Mouse (Mus musculus) midbrain, postnatal 0 days (tissue): ENCODE measurements at regions not wholly inside any gene's neighbourhood (a gene's known extent, or its start where the extent isn't known, plus 50 kb on each side); places are given as distances from the start of the nearest gene placed in this dataset.

ENCODE experiments used
- ATAC-seq: fragments of 200-750 bp; cut with Nextera tagmentation; 2 replicates; pipeline ENCODE4 v1.8.0; 2017; ENCODE audit warnings: moderate number of reproducible peaks, mild to moderate bottlenecking, moderate TSS enrichment, moderate library complexity; ENCODE audit not compliant: low FRiP score
- DNase-seq: peaks from one replicate; pipeline ENCODE4 v3.0.0-alpha.2; 2015; ENCODE audit warnings: low spot score
- H3K27ac ChIP-seq: fragments of 300-500 bp; sonication (generic); 2 replicates; pipeline ENCODE4 v1.5.1; 2014; ENCODE audit warnings: low read depth, mild to moderate bottlenecking, low read length, mixed read lengths
- H3K27me3 ChIP-seq: fragments of 300-500 bp; sonication (generic); 2 replicates; pipeline ENCODE4 v1.6.1; 2014; ENCODE audit warnings: low read length, control low read depth, mixed read lengths; ENCODE audit not compliant: insufficient read depth
- H3K36me3 ChIP-seq: fragments of 300-500 bp; sonication (generic); 2 replicates; pipeline ENCODE4 v1.6.1; 2014; ENCODE audit warnings: low read length, control low read depth, mixed read lengths; ENCODE audit not compliant: insufficient read depth
- H3K4me1 ChIP-seq: fragments of 300-500 bp; sonication (generic); 2 replicates; pipeline ENCODE4 v1.6.1; 2014; ENCODE audit warnings: mild to moderate bottlenecking, control low read depth, antibody characterized with exemption, low read length, mixed read lengths; ENCODE audit not compliant: insufficient read depth
- H3K4me2 ChIP-seq: fragments of 300-500 bp; sonication (generic); 2 replicates; pipeline ENCODE4 v1.6.1; 2014; ENCODE audit warnings: low read depth, mild to moderate bottlenecking, low read length, mixed read lengths; ENCODE audit not compliant: poor library complexity, severe bottlenecking
- H3K4me3 ChIP-seq: fragments of 300-500 bp; sonication (generic); 2 replicates; pipeline ENCODE4 v1.5.1; 2014; ENCODE audit warnings: low read depth, mild to moderate bottlenecking, low read length, moderate library complexity
- H3K9ac ChIP-seq: fragments of 300-500 bp; sonication (generic); replicated peaks from 2 replicates; pipeline ENCODE4 v1.6.1; 2014; ENCODE audit warnings: mild to moderate bottlenecking, low read length, moderate library complexity, mixed read lengths; ENCODE audit not compliant: poor library complexity, severe bottlenecking
- H3K9me3 ChIP-seq: fragments of 300-500 bp; sonication (generic); 2 replicates; pipeline ENCODE4 v1.6.1; 2016; ENCODE audit warnings: low read length, control low read depth
- CTCF ChIP-seq: IDR thresholded peaks from 2 replicates; pipeline ENCODE4 v1.5.1; 2016; ENCODE audit warnings: antibody characterized with exemption, mild to moderate bottlenecking
- WGBS: fragments of 180-500 bp; shearing (Covaris S2); extraction: QIAGEN DNeasy Blood & Tissue Kit; methylation state at CpG from one replicate; pipeline ENCODE4 v1.1.7; 2014; 5-methylcytosine and 5-hydroxymethylcytosine counted together

DNA sequence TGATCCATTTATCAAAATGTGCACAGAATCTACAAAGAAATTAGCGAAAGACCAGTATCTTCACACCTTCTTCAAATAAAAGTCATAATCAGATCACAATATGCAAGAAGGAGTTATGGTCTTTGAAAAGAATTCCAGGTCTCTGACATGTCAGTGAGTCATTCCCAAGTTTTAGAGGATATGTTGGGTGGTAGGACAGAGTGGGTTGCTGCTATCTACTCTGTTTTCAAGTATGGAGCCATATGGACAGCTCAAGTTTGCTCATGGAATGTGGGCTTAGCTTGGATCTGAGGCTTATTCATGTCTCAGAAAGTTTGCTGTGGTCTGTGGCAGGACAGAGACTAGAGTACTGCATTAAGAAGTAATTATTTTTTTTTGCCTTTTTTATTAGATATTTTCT is 657.0 kb downstream of the Inhba start:
- no peak overlapping the region for H3K4me2 ChIP-seq
- ATAC-seq (no peak), DNase-seq (no peak)
- WGBS, result 74% methylated on average over 1 of the region's 1 CpGs
- no peaks in the 10 kb centered on the region for H3K36me3 ChIP-seq
- H3K27me3 ChIP-seq, result no peaks in the 10 kb centered on the region
- H3K27ac ChIP-seq, result no peak overlapping the region
- H3K4me3 ChIP-seq, result no peak overlapping the region
- H3K4me1 ChIP-seq, result no peaks in the 10 kb centered on the region
- no peak for TF ChIP-seq CTCF
- H3K9ac ChIP-seq, result no peak overlapping the region
- H3K9me3 ChIP-seq, result no peaks in the 10 kb centered on the region

DNA sequence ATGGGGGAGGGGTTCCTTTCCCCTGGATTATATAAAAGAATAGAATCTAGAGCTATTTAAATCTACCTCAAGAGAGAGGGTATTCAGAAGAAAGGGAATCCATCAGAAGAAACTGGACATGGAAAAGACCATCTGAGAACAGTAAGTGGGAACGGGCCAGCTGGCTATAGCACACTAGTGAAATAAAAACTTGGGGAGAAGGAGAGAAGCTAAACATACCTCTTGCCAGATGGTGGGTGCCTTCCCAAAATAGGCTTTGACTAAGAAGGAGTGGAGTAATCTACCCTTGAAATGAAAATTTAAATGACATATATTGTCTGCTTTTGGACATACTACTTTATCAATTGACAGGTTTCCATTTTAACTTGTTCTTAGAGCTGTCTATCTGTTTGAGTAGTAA is 657.6 kb downstream of the Inhba start:
- ATAC-seq (no peak), DNase-seq (no peak)
- Histone ChIP-seq H3K9me3 (no peaks in the 10 kb centered on the region), H3K36me3 (no peaks in the 10 kb centered on the region), H3K27me3 (no peaks in the 10 kb centered on the region), H3K4me2 (no peak overlapping the region), H3K4me3 (no peak overlapping the region), H3K27ac (no peak overlapping the region), H3K9ac (no peak overlapping the region), H3K4me1 (no peaks in the 10 kb centered on the region)
- WGBS, result 89% methylated on average over 1 of the region's 1 CpGs
- TF ChIP-seq CTCF, result no peak

DNA sequence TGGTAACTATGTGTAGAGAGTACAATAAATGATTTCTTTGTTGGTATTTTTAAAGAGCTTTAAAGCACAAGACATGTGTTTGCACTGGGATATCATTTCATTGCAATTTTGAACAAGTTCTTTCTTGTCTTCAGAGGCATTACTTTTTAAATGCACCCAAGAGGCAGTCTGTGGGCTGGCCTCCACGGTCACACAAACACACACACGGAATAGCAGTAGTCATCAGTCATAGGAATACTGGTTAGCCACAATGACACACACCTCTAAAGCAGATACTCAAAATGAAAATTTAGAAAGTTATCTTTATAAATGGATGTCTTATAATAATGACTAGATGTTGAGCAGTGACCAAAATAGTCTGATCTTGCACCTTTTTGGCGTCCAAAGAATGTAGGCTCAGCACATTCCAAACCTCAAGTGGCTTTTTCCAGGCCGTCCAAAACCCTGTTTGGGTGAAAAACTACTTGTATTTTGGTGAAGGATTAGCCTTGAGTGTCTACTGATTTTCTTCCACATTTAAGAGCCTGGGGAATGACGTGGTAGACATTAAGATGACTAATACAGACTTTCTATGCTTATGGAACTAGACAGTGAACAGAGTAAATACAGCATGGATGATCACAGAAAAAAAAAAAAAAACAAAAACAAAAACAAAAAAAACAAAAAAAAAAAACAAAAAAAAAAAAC is 658.5 kb downstream of the Inhba start:
- no peak for DNase-seq
- ATAC-seq, result no peak
- 82% methylated on average over 5 of the region's 5 CpGs for WGBS
- Histone ChIP-seq H3K9me3 (no peaks in the 10 kb centered on the region), H3K27me3 (no peaks in the 10 kb centered on the region), H3K36me3 (no peaks in the 10 kb centered on the region), H3K27ac (no peak overlapping the region), H3K4me3 (no peak overlapping the region), H3K9ac (no peak overlapping the region), H3K4me2 (no peak overlapping the region), H3K4me1 (no peaks in the 10 kb centered on the region)
- TF ChIP-seq CTCF, result no peak

DNA sequence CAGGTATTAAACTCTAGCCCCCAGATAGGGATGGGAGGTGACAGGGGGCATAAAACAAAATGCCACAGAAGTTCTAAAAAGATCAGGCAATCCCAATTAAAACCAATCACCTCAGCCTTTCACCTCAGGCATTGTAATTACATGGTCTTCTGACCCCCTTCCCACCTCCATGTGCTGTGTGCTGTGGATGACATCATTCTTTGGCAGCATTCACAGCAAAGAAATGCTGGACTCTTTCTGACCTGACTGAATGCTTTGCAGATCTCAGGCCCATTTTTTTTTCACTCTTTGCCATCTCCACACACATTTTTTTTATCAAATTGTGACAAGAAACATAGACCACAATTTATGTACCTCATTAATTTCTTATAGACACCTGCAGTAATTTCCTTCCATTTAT is 659.1 kb downstream of the Inhba start:
- Histone ChIP-seq H3K4me2 (no peak overlapping the region), H3K9ac (no peak overlapping the region), H3K4me1 (no peaks in the 10 kb centered on the region), H3K4me3 (no peak overlapping the region), H3K36me3 (no peaks in the 10 kb centered on the region), H3K27me3 (no peaks in the 10 kb centered on the region), H3K9me3 (no peaks in the 10 kb centered on the region), H3K27ac (no peak overlapping the region)
- DNase-seq (no peak), ATAC-seq (no peak)
- TF ChIP-seq CTCF, result no peak

DNA sequence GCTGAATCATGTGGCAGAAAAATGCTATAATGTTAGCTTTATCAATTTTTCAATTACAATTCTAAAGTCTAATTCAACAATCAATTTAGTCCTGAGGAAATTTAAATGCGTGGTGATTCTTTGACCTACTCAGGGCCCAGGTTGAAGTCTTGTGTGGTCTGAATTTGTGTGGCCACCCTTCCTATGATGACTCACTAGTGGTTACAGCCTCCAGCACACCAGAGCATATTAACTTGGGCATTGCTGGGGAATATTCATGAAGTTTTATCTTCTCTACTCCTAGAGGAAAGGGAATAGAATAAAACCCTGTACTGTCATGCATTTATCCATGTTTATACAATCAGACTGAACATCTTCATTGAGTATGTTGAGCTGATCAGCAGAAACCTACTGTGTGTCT is 665.2 kb downstream of the Inhba start:
- Histone ChIP-seq H3K4me3 (no peak overlapping the region), H3K27ac (no peak overlapping the region), H3K4me2 (no peak overlapping the region), H3K4me1 (no peaks in the 10 kb centered on the region), H3K9me3 (no peaks in the 10 kb centered on the region), H3K27me3 (no peaks in the 10 kb centered on the region), H3K36me3 (no peaks in the 10 kb centered on the region), H3K9ac (no peak overlapping the region)
- no peak for DNase-seq
- no peak for TF ChIP-seq CTCF
- 93% methylated on average over 1 of the region's 1 CpGs for WGBS
- no peak for ATAC-seq

DNA sequence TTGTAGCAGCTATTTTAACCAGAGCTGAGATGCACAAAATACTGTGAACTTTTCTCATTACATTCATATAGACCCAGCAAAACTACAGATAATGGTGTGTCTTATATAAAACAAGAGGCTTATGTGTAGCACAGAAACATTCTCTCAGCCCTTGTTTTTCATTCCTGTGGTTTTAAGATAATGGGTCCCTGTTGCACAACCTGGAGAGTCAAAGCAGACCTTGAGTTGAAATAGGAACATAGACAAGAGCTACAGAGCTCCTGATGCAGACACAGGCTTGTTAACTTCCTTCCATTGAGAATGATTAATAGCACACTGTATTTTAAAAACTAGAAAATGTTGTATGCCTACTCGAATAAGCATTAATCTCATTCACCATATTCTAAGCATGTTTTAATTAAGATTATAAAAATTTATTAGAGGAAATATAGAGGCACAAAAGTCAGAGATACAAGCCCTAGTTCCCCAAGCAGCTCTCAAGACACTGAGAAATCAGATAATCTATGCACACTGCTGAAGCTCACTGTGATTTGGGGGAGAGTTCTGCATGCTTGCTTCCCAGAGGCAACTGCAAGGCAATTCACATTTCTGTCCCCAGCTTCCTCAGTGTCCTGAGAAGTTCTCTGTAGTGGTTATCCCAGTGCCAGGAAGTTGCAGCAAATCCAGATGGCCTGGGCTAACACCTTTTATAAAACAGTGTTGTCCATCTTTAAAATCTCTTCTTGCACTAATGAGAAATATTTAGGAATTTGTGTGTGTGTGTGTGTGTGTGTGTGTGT is 666.8 kb downstream of the Inhba start:
- H3K27ac ChIP-seq, result no peak overlapping the region
- no peak overlapping the region for H3K4me3 ChIP-seq
- no peaks in the 10 kb centered on the region for H3K36me3 ChIP-seq
- H3K4me1 ChIP-seq, result no peaks in the 10 kb centered on the region
- no peak overlapping the region for H3K4me2 ChIP-seq
- no peak for DNase-seq
- TF ChIP-seq CTCF, result no peak
- no peaks in the 10 kb centered on the region for H3K27me3 ChIP-seq
- no peaks in the 10 kb centered on the region for H3K9me3 ChIP-seq
- H3K9ac ChIP-seq, result no peak overlapping the region
- no peak for ATAC-seq
- 57% methylated on average over 1 of the region's 1 CpGs for WGBS
